Mouse (Mus musculus): ENCODE measurements around the gene Slc5a12. TPM values are rescaled to one million over a fixed set of nuclear protein-coding genes. Genes with fewer than 3 reads are reported as not detected.

Slc5a12 gene
- total and polyA plus RNA-seq, 2 experiments: not detected

DNA sequence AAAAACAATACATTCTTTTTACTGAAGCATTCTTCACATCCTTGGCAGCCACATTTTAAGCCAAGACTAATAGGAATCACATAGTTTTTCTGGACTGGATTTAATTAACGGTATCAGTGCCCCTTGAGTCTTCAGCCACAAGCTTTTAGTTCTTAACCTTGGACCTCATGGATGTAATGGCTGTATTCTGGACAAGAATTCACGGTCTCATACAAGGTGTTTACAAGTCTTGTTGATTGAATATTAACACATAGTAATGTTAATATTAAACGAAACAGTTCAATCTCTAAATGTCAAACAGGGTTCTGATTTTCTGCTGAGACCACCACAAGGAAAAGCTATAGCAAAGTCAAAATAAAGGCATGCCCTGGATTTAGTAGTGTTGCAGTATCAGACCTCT is 4.8 kb upstream of the Slc5a12 start:
- no peak overlapping the region for H3K27ac ChIP-seq (replicated peaks; ENCODE audit: insufficient read depth, low read depth, low read length)
- DNase-seq (ENCODE audit: extremely low read depth, low read depth, low spot score): no peak

DNA sequence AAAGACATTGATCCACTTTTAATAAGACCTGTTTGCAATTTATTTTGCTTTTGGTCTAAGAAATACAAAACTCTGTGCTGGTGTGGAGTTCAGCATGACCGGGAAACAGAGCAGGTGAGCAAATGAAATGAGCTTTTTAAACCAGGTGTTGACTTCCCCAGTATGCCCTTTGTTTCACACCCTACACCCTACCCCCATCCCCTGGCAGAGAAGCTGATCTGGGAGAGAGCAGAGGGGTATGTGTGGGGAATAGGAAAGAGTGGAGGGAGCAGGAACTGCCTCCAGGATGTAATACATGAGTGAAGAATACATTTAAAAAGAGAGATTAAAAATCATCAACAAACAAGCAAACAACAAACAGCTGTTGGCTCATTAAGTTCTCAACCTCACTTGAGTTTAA is 47.3 kb downstream of the Slc5a12 start:
- H3K36me3 ChIP-seq (ENCODE audit: control insufficient read depth, insufficient read depth, low read length): no peaks in the 10 kb centered on the region
- DNase-seq (ENCODE audit: extremely low read depth, low read depth, low spot score): no peak
- H3K9ac ChIP-seq (ENCODE audit: low read depth, low read length): no peak overlapping the region
- no peak overlapping the region for H3K4me3 ChIP-seq (ENCODE audit: insufficient read depth, low read depth, low read length)
- TF ChIP-seq CTCF (IDR thresholded peaks at IDR 0.05; ENCODE audit: low read depth, low read length) (no peak), POLR2A (IDR thresholded peaks at IDR 0.05; ENCODE audit: extremely low read depth, insufficient read depth, low read length) (no peak)
- no peak overlapping the region for H3K27ac ChIP-seq (replicated peaks; ENCODE audit: insufficient read depth, low read depth, low read length)
- H3K27me3 ChIP-seq (ENCODE audit: control insufficient read depth, insufficient read depth, low read length): no peaks in the 10 kb centered on the region
- H3K4me1 ChIP-seq (ENCODE audit: control insufficient read depth, insufficient read depth, low read length): no peaks in the 10 kb centered on the region
- 53% methylated on average over 1 of the region's 1 CpGs for WGBS
- H3K79me2 ChIP-seq (ENCODE audit: control insufficient read depth, insufficient read depth, low read length): no peaks in the 10 kb centered on the region

More for the DNA sequence above, 4.8 kb upstream of the Slc5a12 start:
- Histone ChIP-seq H3K9ac (ENCODE audit: low read depth, low read length) (no peak overlapping the region), H3K79me2 (ENCODE audit: control insufficient read depth, insufficient read depth, low read length) (no peaks in the 10 kb centered on the region), H3K4me3 (ENCODE audit: insufficient read depth, low read depth, low read length) (no peak overlapping the region), H3K36me3 (ENCODE audit: control insufficient read depth, insufficient read depth, low read length) (no peaks in the 10 kb centered on the region), H3K4me1 (ENCODE audit: control insufficient read depth, insufficient read depth, low read length) (no peaks in the 10 kb centered on the region), H3K27me3 (ENCODE audit: control insufficient read depth, insufficient read depth, low read length) (no peaks in the 10 kb centered on the region)
- TF ChIP-seq POLR2A (IDR thresholded peaks at IDR 0.05; ENCODE audit: extremely low read depth, insufficient read depth, low read length) (no peak), CTCF (IDR thresholded peaks at IDR 0.05; ENCODE audit: low read depth, low read length) (no peak)
- 71% methylated on average over 3 of the region's 3 CpGs for WGBS

DNA sequence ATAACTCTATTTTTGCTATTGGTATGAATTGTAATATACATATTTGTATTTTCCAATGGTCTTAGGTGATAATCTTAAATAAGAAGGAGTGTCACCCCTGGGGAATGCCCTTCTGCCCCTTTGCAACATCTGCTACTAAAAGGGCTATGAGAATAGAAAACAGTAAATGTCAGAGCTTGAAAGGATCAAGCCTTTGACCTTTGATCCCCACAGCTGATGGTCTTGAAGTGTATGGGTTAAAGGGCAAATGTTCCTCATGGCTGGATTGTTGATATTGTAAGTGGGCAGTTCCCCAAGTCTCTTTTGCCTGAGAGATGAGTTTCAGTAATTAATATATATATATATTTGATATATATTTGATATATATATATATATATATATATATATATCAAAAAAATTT is 47.7 kb downstream of the Slc5a12 start:
- H3K9ac ChIP-seq (ENCODE audit: low read depth, low read length): no peak overlapping the region
- no peaks in the 10 kb centered on the region for H3K79me2 ChIP-seq (ENCODE audit: control insufficient read depth, insufficient read depth, low read length)
- DNase-seq (ENCODE audit: extremely low read depth, low read depth, low spot score): no peak
- no peaks in the 10 kb centered on the region for H3K27me3 ChIP-seq (ENCODE audit: control insufficient read depth, insufficient read depth, low read length)
- TF ChIP-seq CTCF (IDR thresholded peaks at IDR 0.05; ENCODE audit: low read depth, low read length) (no peak), POLR2A (IDR thresholded peaks at IDR 0.05; ENCODE audit: extremely low read depth, insufficient read depth, low read length) (no peak)
- no peaks in the 10 kb centered on the region for H3K36me3 ChIP-seq (ENCODE audit: control insufficient read depth, insufficient read depth, low read length)
- H3K4me3 ChIP-seq (ENCODE audit: insufficient read depth, low read depth, low read length): no peak overlapping the region
- H3K27ac ChIP-seq (replicated peaks; ENCODE audit: insufficient read depth, low read depth, low read length): no peak overlapping the region
- no peaks in the 10 kb centered on the region for H3K4me1 ChIP-seq (ENCODE audit: control insufficient read depth, insufficient read depth, low read length)

DNA sequence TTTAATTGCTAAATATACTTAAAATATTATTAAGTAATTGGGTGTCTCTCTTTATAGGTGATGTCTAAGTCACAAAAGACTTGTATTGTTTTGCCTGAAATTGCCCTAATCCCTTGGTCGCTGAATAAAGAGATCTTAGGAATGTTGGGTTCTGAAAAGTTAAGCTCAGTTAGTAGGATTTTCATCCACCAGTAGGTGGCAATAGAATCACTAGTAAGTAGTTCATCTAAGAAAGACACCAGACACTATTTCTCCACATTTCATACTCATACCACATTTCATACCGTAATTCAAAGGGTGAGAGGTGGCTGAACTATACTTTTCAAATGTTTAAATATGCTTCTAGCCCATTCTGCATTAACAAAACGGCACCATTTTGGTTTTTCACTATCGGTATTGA is 66.2 kb downstream of the Slc5a12 start:
- DNase-seq (ENCODE audit: extremely low read depth, low read depth, low spot score): peak; percentile 30
- H3K4me1 ChIP-seq (ENCODE audit: control insufficient read depth, insufficient read depth, low read length): no peaks in the 10 kb centered on the region
- no peak overlapping the region for H3K9ac ChIP-seq (ENCODE audit: low read depth, low read length)
- 42% methylated on average over 4 of the region's 4 CpGs for WGBS
- no peaks in the 10 kb centered on the region for H3K36me3 ChIP-seq (ENCODE audit: control insufficient read depth, insufficient read depth, low read length)
- H3K4me3 ChIP-seq (ENCODE audit: insufficient read depth, low read depth, low read length): no peak overlapping the region
- H3K27ac ChIP-seq (replicated peaks; ENCODE audit: insufficient read depth, low read depth, low read length): no peak overlapping the region
- TF ChIP-seq CTCF (IDR thresholded peaks at IDR 0.05; ENCODE audit: low read depth, low read length): peak; percentile 20; the same call in 1 of the 2 replicates
- TF ChIP-seq POLR2A (IDR thresholded peaks at IDR 0.05; ENCODE audit: extremely low read depth, insufficient read depth, low read length): no peak
- no peaks in the 10 kb centered on the region for H3K79me2 ChIP-seq (ENCODE audit: control insufficient read depth, insufficient read depth, low read length)
- H3K27me3 ChIP-seq (ENCODE audit: control insufficient read depth, insufficient read depth, low read length): no peaks in the 10 kb centered on the region

DNA sequence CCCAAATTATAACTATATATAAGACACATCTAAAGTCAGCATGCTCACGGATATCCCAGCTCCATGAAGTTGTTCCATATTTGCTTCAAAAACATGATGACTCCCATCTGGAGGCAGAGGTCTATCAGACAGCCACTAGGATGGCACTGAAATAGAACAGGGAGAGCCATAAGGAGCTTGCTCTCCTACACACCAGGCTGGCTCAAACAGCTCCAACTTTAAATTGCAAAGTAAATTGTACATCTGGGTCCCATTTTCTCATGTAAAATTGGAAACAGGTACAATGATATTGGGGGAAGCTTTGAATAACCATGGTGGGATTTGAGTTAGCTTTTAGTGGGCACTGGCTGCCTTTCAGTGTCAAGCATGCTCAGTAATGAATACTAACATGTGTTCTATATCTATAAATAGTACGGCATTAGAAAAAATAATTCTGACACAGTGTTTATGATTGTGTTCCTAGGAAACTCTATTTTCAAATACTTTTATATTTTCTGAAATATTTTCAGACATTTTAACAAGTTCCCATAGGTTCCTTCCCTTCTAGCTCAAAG is 74.0 kb downstream of the Slc5a12 start:
- Histone ChIP-seq H3K4me3 (ENCODE audit: insufficient read depth, low read depth, low read length) (no peak overlapping the region), H3K27me3 (ENCODE audit: control insufficient read depth, insufficient read depth, low read length) (no peaks in the 10 kb centered on the region), H3K4me1 (ENCODE audit: control insufficient read depth, insufficient read depth, low read length) (no peaks in the 10 kb centered on the region), H3K9ac (ENCODE audit: low read depth, low read length) (no peak overlapping the region), H3K79me2 (ENCODE audit: control insufficient read depth, insufficient read depth, low read length) (no peaks in the 10 kb centered on the region), H3K27ac (replicated peaks; ENCODE audit: insufficient read depth, low read depth, low read length) (no peak overlapping the region), H3K36me3 (ENCODE audit: control insufficient read depth, insufficient read depth, low read length) (no peaks in the 10 kb centered on the region)
- DNase-seq (ENCODE audit: extremely low read depth, low read depth, low spot score): no peak
- WGBS: 82% methylated on average over 2 of the region's 2 CpGs
- TF ChIP-seq POLR2A (IDR thresholded peaks at IDR 0.05; ENCODE audit: extremely low read depth, insufficient read depth, low read length): no peak
- no peak for TF ChIP-seq CTCF (IDR thresholded peaks at IDR 0.05; ENCODE audit: low read depth, low read length)

Other genes starting within 250 kb of the Slc5a12 start
- 1.0 and 1.1 TPM in 2 replicates for gene Fibin, start 234.1 kb upstream of the Slc5a12 start, total RNA-seq (2014; rRNA removed)
- 0.37 and 0.38 TPM in 2 replicates for gene Fibin, start 234.1 kb upstream of the Slc5a12 start, polyA plus RNA-seq (2012; rRNA removed)
- not detected in 2 replicates for gene Muc15, start 124.0 kb downstream of the Slc5a12 start, total RNA-seq (2014; rRNA removed)
- not detected in 2 replicates for gene Muc15, start 124.0 kb downstream of the Slc5a12 start, polyA plus RNA-seq (2012; rRNA removed)

All from liver, adult 2 months (tissue).